Mouse (Mus musculus): Measurements from ENCODE around the gene Cks1b. TPM values are rescaled to one million over a fixed set of nuclear protein-coding genes. Genes with fewer than 3 reads are reported as not detected.

Cks1b gene
- total and polyA plus RNA-seq, 3 experiments, result 177 to 438 (median 271) TPM

GRCm38 (mm10) chr3:89367338-89367737 lies 50.8 kb downstream of the Cks1b start:
- Histone ChIP-seq H3K27me3 (ENCODE audit: control insufficient read depth in 1 of 2, insufficient read depth in 2 of 2, low read length in 2 of 2) (peaks cover 14 to 19% of the 10 kb centered on the region in 2 experiments), H3K4me3 (ENCODE audit: control insufficient read depth in 1 of 2, insufficient read depth in 1 of 2, low read depth in 2 of 2, low read length in 2 of 2) (no peak overlapping the region), H3K36me3 (ENCODE audit: control insufficient read depth in 1 of 2, insufficient read depth in 2 of 2, low read length in 2 of 2) (no peaks in the 10 kb centered on the region), H3K79me2 (ENCODE audit: control insufficient read depth, insufficient read depth, low read length, poor library complexity) (no peaks in the 10 kb centered on the region), H3K9ac (ENCODE audit: control insufficient read depth, low read depth, low read length, poor library complexity, severe bottlenecking) (no peak overlapping the region), H3K9me3 (replicated peaks; ENCODE audit: insufficient read depth, low read length) (no peaks in the 10 kb centered on the region), H3K27ac (ENCODE audit: control insufficient read depth, low read depth, low read length) (no peak overlapping the region), H3K4me1 (ENCODE audit: control insufficient read depth in 1 of 2, insufficient read depth in 2 of 2, low read length in 2 of 2) (no peaks in the 10 kb centered on the region)
- DNase-seq (ENCODE audit: low read depth, low spot score), result no peak
- TF ChIP-seq SMC3 (IDR thresholded peaks at IDR 0.05; ENCODE audit: low read depth, low read length) (no peak), USF2 (IDR thresholded peaks at IDR 0.05; ENCODE audit: borderline replicate concordance in 1 of 2, insufficient read depth in 1 of 2, low read depth in 1 of 2, low read length in 2 of 2) (no peak), USF1 (IDR thresholded peaks at IDR 0.05; ENCODE audit: low read depth, low read length) (0 out of 2 replicates have a peak, but pooled peaks have one; percentile 21), MYC (IDR thresholded peaks at IDR 0.05; ENCODE audit: low read depth, low read length) (no peak), GABPA (IDR thresholded peaks at IDR 0.05; ENCODE audit: low read depth, low read length) (no peak)

GRCm38 (mm10) chr3:89365486-89366414 lies 52.4 kb downstream of the Cks1b start:
- Histone ChIP-seq H3K27me3 (ENCODE audit: control insufficient read depth in 1 of 2, insufficient read depth in 2 of 2, low read length in 2 of 2) (peaks cover 14 to 19% of the 10 kb centered on the region in 2 experiments), H3K36me3 (ENCODE audit: control insufficient read depth in 1 of 2, insufficient read depth in 2 of 2, low read length in 2 of 2) (no peaks in the 10 kb centered on the region), H3K4me3 (ENCODE audit: control insufficient read depth in 1 of 2, insufficient read depth in 1 of 2, low read depth in 2 of 2, low read length in 2 of 2) (no peak overlapping the region), H3K9ac (ENCODE audit: control insufficient read depth, low read depth, low read length, poor library complexity, severe bottlenecking) (no peak overlapping the region), H3K79me2 (ENCODE audit: control insufficient read depth, insufficient read depth, low read length, poor library complexity) (no peaks in the 10 kb centered on the region), H3K27ac (ENCODE audit: control insufficient read depth, low read depth, low read length) (no peak overlapping the region), H3K4me1 (ENCODE audit: control insufficient read depth in 1 of 2, insufficient read depth in 2 of 2, low read length in 2 of 2) (no peaks in the 10 kb centered on the region), H3K9me3 (replicated peaks; ENCODE audit: insufficient read depth, low read length) (no peaks in the 10 kb centered on the region)
- TF ChIP-seq ZNF384 (IDR thresholded peaks at IDR 0.05; ENCODE audit: low read depth, low read length) (no peak), NELFE (IDR thresholded peaks at IDR 0.05; ENCODE audit: low read depth, low read length) (no peak), MAZ (IDR thresholded peaks at IDR 0.05; ENCODE audit: low read depth, low read length) (no peak), GABPA (IDR thresholded peaks at IDR 0.05; ENCODE audit: low read depth, low read length) (no peak), POLR2AphosphoS5 (IDR thresholded peaks at IDR 0.05; ENCODE audit: borderline replicate concordance, low read depth, low read length) (no peak), GATA1 (IDR thresholded peaks at IDR 0.05; ENCODE audit: low read depth, low read length) (no peak), EP300 (IDR thresholded peaks at IDR 0.05; ENCODE audit: low read depth in 1 of 2, low read length in 2 of 2) (no peak), ZC3H11A (IDR thresholded peaks at IDR 0.05; ENCODE audit: low read depth, low read length) (no peak), MAX (IDR thresholded peaks at IDR 0.05; ENCODE audit: low read length) (no peak), SIN3A (IDR thresholded peaks at IDR 0.05; ENCODE audit: low read length) (no peak)
- DNase-seq (ENCODE audit: low read depth, low spot score), result no peak

Other genes starting within 250 kb of the Cks1b start
- gene Scamp3, start 240.9 kb downstream of the Cks1b start, total RNA-seq (2012; rRNA removed), result 78.1 and 101 TPM in 2 replicates
- gene Scamp3, start 240.9 kb downstream of the Cks1b start, polyA plus RNA-seq (2012; ENCODE audit: insufficient read depth in 1 of 2, insufficient read length in 2 of 2, low read depth in 1 of 2, low replicate concordance in 2 of 2, missing spikeins in 1 of 2), result 100 to 1,000 TPM in 1 of 2 experiments, not detected in 1; 287 TPM
- 6.2 and 7.0 TPM in 2 replicates for gene Fam189b, start 235.2 kb downstream of the Cks1b start, total RNA-seq (2012; rRNA removed)
- 10 to 100 TPM in 1 of 2 experiments, not detected in 1; 35.3 TPM for gene Fam189b, start 235.2 kb downstream of the Cks1b start, polyA plus RNA-seq (2012; ENCODE audit: insufficient read depth in 1 of 2, insufficient read length in 2 of 2, low read depth in 1 of 2, low replicate concordance in 2 of 2, missing spikeins in 1 of 2)
- 42.8 and 49.1 TPM in 2 replicates for gene Gba, start 215.5 kb downstream of the Cks1b start, total RNA-seq (2012; rRNA removed)
- 10 to 100 TPM in 1 of 2 experiments, not detected in 1; 55.0 TPM for gene Gba, start 215.5 kb downstream of the Cks1b start, polyA plus RNA-seq (2012; ENCODE audit: insufficient read depth in 1 of 2, insufficient read length in 2 of 2, low read depth in 1 of 2, low replicate concordance in 2 of 2, missing spikeins in 1 of 2)
- 1.8 and 3.4 TPM in 2 replicates for gene Thbs3, start 203.2 kb downstream of the Cks1b start, total RNA-seq (2012; rRNA removed)
- 1 to 10 TPM in 1 of 2 experiments, not detected in 1; 4.9 TPM for gene Thbs3, start 203.2 kb downstream of the Cks1b start, polyA plus RNA-seq (2012; ENCODE audit: insufficient read depth in 1 of 2, insufficient read length in 2 of 2, low read depth in 1 of 2, low replicate concordance in 2 of 2, missing spikeins in 1 of 2)
- 312 and 314 TPM in 2 replicates for gene Mtx1, start 191.3 kb downstream of the Cks1b start, total RNA-seq (2012; rRNA removed)
- 100 to 1,000 TPM in 1 of 2 experiments, not detected in 1; 369 TPM for gene Mtx1, start 191.3 kb downstream of the Cks1b start, polyA plus RNA-seq (2012; ENCODE audit: insufficient read depth in 1 of 2, insufficient read length in 2 of 2, low read depth in 1 of 2, low replicate concordance in 2 of 2, missing spikeins in 1 of 2)
- 0.04 and 0.13 TPM in 2 replicates for gene Muc1, start 189.3 kb downstream of the Cks1b start, total RNA-seq (2012; rRNA removed)
- 1 to 10 TPM in 1 of 2 experiments, not detected in 1; 1.1 TPM for gene Muc1, start 189.3 kb downstream of the Cks1b start, polyA plus RNA-seq (2012; ENCODE audit: insufficient read depth in 1 of 2, insufficient read length in 2 of 2, low read depth in 1 of 2, low replicate concordance in 2 of 2, missing spikeins in 1 of 2)
- gene Krtcap2, start 172.4 kb downstream of the Cks1b start, total RNA-seq (2012; rRNA removed), result 171 and 180 TPM in 2 replicates
- gene Krtcap2, start 172.4 kb downstream of the Cks1b start, polyA plus RNA-seq (2012; ENCODE audit: insufficient read depth in 1 of 2, insufficient read length in 2 of 2, low read depth in 1 of 2, low replicate concordance in 2 of 2, missing spikeins in 1 of 2), result 100 to 1,000 TPM in 1 of 2 experiments, not detected in 1; 497 TPM
- gene Trim46, start 172.1 kb downstream of the Cks1b start, total RNA-seq (2012; rRNA removed), result 2.4 and 3.3 TPM in 2 replicates
- 1 to 10 TPM in 1 of 2 experiments, not detected in 1; 7.7 TPM for gene Trim46, start 172.1 kb downstream of the Cks1b start, polyA plus RNA-seq (2012; ENCODE audit: insufficient read depth in 1 of 2, insufficient read length in 2 of 2, low read depth in 1 of 2, low replicate concordance in 2 of 2, missing spikeins in 1 of 2)
- gene Dpm3, start 159.0 kb downstream of the Cks1b start, total RNA-seq (2012; rRNA removed), result 246 and 271 TPM in 2 replicates
- 100 to 1,000 TPM in 1 of 2 experiments, not detected in 1; 237 TPM for gene Dpm3, start 159.0 kb downstream of the Cks1b start, polyA plus RNA-seq (2012; ENCODE audit: insufficient read depth in 1 of 2, insufficient read length in 2 of 2, low read depth in 1 of 2, low replicate concordance in 2 of 2, missing spikeins in 1 of 2)
- gene Slc50a1, start 147.8 kb downstream of the Cks1b start, total RNA-seq (2012; rRNA removed), result 17.2 and 22.5 TPM in 2 replicates
- gene Slc50a1, start 147.8 kb downstream of the Cks1b start, polyA plus RNA-seq (2012; ENCODE audit: insufficient read depth in 1 of 2, insufficient read length in 2 of 2, low read depth in 1 of 2, low replicate concordance in 2 of 2, missing spikeins in 1 of 2), result 10 to 100 TPM in 1 of 2 experiments, not detected in 1; 45.9 TPM
- gene Efna1, start 137.2 kb downstream of the Cks1b start, total RNA-seq (2012; rRNA removed), result not detected in 2 replicates
- gene Efna1, start 137.2 kb downstream of the Cks1b start, polyA plus RNA-seq (2012; ENCODE audit: insufficient read depth in 1 of 2, insufficient read length in 2 of 2, low read depth in 1 of 2, low replicate concordance in 2 of 2, missing spikeins in 1 of 2), result not detected
- 0.54 and 0.78 TPM in 2 replicates for gene Efna3, start 95.4 kb downstream of the Cks1b start, total RNA-seq (2012; rRNA removed)
- 1 to 10 TPM in 1 of 2 experiments, not detected in 1; 1.2 TPM for gene Efna3, start 95.4 kb downstream of the Cks1b start, polyA plus RNA-seq (2012; ENCODE audit: insufficient read depth in 1 of 2, insufficient read length in 2 of 2, low read depth in 1 of 2, low replicate concordance in 2 of 2, missing spikeins in 1 of 2)
- gene Efna4, start 80.4 kb downstream of the Cks1b start, total RNA-seq (2012; rRNA removed), result 1.4 and 1.9 TPM in 2 replicates
- 1 to 10 TPM in 1 of 2 experiments, not detected in 1; 4.5 TPM for gene Efna4, start 80.4 kb downstream of the Cks1b start, polyA plus RNA-seq (2012; ENCODE audit: insufficient read depth in 1 of 2, insufficient read length in 2 of 2, low read depth in 1 of 2, low replicate concordance in 2 of 2, missing spikeins in 1 of 2)
- gene Adam15, start 68.4 kb downstream of the Cks1b start, total RNA-seq (2012; rRNA removed), result 15.3 and 16.9 TPM in 2 replicates
- 10 to 100 TPM in 1 of 2 experiments, not detected in 1; 43.2 TPM for gene Adam15, start 68.4 kb downstream of the Cks1b start, polyA plus RNA-seq (2012; ENCODE audit: insufficient read depth in 1 of 2, insufficient read length in 2 of 2, low read depth in 1 of 2, low replicate concordance in 2 of 2, missing spikeins in 1 of 2)
- gene Dcst2, start 56.4 kb downstream of the Cks1b start, total RNA-seq (2012; rRNA removed), result not detected in 2 replicates
- gene Dcst2, start 56.4 kb downstream of the Cks1b start, polyA plus RNA-seq (2012; ENCODE audit: insufficient read depth in 1 of 2, insufficient read length in 2 of 2, low read depth in 1 of 2, low replicate concordance in 2 of 2, missing spikeins in 1 of 2), result under 1 TPM in 1 of 2 experiments, not detected in 1; 0.06 TPM
- 0.08 TPM in 1 of 2 replicates, not detected in the other for gene Dcst1, start 53.1 kb downstream of the Cks1b start, total RNA-seq (2012; rRNA removed)
- gene Dcst1, start 53.1 kb downstream of the Cks1b start, polyA plus RNA-seq (2012; ENCODE audit: insufficient read depth in 1 of 2, insufficient read length in 2 of 2, low read depth in 1 of 2, low replicate concordance in 2 of 2, missing spikeins in 1 of 2), result under 1 TPM in 1 of 2 experiments, not detected in 1; 0.29 TPM
- gene Zbtb7b, start 23.6 kb downstream of the Cks1b start, total RNA-seq (2012; rRNA removed), result 8.1 and 8.5 TPM in 2 replicates
- 10 to 100 TPM in 1 of 2 experiments, not detected in 1; 20.1 TPM for gene Zbtb7b, start 23.6 kb downstream of the Cks1b start, polyA plus RNA-seq (2012; ENCODE audit: insufficient read depth in 1 of 2, insufficient read length in 2 of 2, low read depth in 1 of 2, low replicate concordance in 2 of 2, missing spikeins in 1 of 2)
- gene Lenep, start 15.6 kb downstream of the Cks1b start, total RNA-seq (2012; rRNA removed), result not detected in 2 replicates
- not detected for gene Lenep, start 15.6 kb downstream of the Cks1b start, polyA plus RNA-seq (2012; ENCODE audit: insufficient read depth in 1 of 2, insufficient read length in 2 of 2, low read depth in 1 of 2, low replicate concordance in 2 of 2, missing spikeins in 1 of 2)
- 38.0 and 42.9 TPM in 2 replicates for gene Flad1, start 6.5 kb downstream of the Cks1b start, total RNA-seq (2012; rRNA removed)
- 10 to 100 TPM in 1 of 2 experiments, not detected in 1; 54.2 TPM for gene Flad1, start 6.5 kb downstream of the Cks1b start, polyA plus RNA-seq (2012; ENCODE audit: insufficient read depth in 1 of 2, insufficient read length in 2 of 2, low read depth in 1 of 2, low replicate concordance in 2 of 2, missing spikeins in 1 of 2)
- 41.9 and 49.2 TPM in 2 replicates for gene Shc1, start 60 bp upstream of the Cks1b start, total RNA-seq (2012; rRNA removed)
- 10 to 100 TPM in 1 of 2 experiments, not detected in 1; 79.8 TPM for gene Shc1, start 60 bp upstream of the Cks1b start, polyA plus RNA-seq (2012; ENCODE audit: insufficient read depth in 1 of 2, insufficient read length in 2 of 2, low read depth in 1 of 2, low replicate concordance in 2 of 2, missing spikeins in 1 of 2)
- 50.8 and 61.1 TPM in 2 replicates for gene Pygo2, start 11.8 kb upstream of the Cks1b start, total RNA-seq (2012; rRNA removed)
- 10 to 100 TPM in 1 of 2 experiments, not detected in 1; 50.3 TPM for gene Pygo2, start 11.8 kb upstream of the Cks1b start, polyA plus RNA-seq (2012; ENCODE audit: insufficient read depth in 1 of 2, insufficient read length in 2 of 2, low read depth in 1 of 2, low replicate concordance in 2 of 2, missing spikeins in 1 of 2)
- gene Pbxip1, start 18.3 kb upstream of the Cks1b start, total RNA-seq (2012; rRNA removed), result 4.8 and 7.6 TPM in 2 replicates
- gene Pbxip1, start 18.3 kb upstream of the Cks1b start, polyA plus RNA-seq (2012; ENCODE audit: insufficient read depth in 1 of 2, insufficient read length in 2 of 2, low read depth in 1 of 2, low replicate concordance in 2 of 2, missing spikeins in 1 of 2), result 10 to 100 TPM in 1 of 2 experiments, not detected in 1; 10.7 TPM
- 53.6 and 63.6 TPM in 2 replicates for gene Pmvk, start 36.2 kb upstream of the Cks1b start, total RNA-seq (2012; rRNA removed)
- gene Pmvk, start 36.2 kb upstream of the Cks1b start, polyA plus RNA-seq (2012; ENCODE audit: insufficient read depth in 1 of 2, insufficient read length in 2 of 2, low read depth in 1 of 2, low replicate concordance in 2 of 2, missing spikeins in 1 of 2), result 10 to 100 TPM in 1 of 2 experiments, not detected in 1; 75.7 TPM
- not detected in 2 replicates for gene Kcnn3, start 101.8 kb upstream of the Cks1b start, total RNA-seq (2012; rRNA removed)
- under 1 TPM in 1 of 2 experiments, not detected in 1; 0.04 TPM for gene Kcnn3, start 101.8 kb upstream of the Cks1b start, polyA plus RNA-seq (2012; ENCODE audit: insufficient read depth in 1 of 2, insufficient read length in 2 of 2, low read depth in 1 of 2, low replicate concordance in 2 of 2, missing spikeins in 1 of 2)